Mouse (Mus musculus) spleen, postnatal 10 days (tissue): Measurements from ENCODE around the gene Ophn1.

ENCODE experiments used
- DNase-seq, 2 experiments: peaks; one replicate each; pipeline ENCODE4 v3.0.0; 2021 to 2022; ENCODE audit warnings: low spot score in 2 of 2

Ophn1 gene

DNA sequence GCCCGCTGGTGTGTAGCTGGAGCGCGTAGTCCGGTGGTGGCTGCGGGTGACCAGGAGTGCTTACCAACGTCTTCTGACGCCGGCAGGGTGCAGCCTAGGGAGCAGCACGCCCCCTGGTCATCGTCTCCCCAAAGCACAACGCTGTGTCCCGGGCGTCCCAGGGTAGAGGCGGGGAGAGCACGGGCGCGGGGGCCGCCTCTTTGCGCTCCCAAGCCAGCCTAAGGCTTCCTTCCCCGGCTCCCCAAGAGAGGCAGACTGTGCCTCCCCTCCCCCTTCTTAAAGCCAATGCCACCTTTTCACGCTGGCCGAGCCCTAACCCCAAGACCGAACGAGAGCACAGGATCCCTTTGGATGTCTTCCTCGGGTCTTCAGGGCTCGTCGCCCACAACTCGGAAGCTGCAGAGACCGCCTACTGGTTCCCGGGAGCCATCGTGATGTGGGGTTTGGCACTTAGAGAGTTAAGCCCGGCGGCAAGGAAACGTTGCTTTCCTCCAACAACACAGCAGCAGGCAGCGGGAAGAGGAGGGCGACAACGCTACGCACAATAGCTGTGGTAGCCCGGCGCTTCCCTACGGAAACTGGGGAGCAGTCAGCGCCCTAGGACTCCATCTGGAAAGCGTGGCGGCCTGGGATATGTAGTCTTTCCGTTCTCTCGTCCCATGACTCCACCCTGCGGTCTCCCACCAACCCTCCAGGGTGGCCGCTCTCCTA, at the start of gene Ophn1:
Gene Ophn1 (minus strand): TSS at position 620 of the 711 bp plus-strand sequence.
- peak in 1 of 2 experiments; percentile 16 for DNase-seq

DNA sequence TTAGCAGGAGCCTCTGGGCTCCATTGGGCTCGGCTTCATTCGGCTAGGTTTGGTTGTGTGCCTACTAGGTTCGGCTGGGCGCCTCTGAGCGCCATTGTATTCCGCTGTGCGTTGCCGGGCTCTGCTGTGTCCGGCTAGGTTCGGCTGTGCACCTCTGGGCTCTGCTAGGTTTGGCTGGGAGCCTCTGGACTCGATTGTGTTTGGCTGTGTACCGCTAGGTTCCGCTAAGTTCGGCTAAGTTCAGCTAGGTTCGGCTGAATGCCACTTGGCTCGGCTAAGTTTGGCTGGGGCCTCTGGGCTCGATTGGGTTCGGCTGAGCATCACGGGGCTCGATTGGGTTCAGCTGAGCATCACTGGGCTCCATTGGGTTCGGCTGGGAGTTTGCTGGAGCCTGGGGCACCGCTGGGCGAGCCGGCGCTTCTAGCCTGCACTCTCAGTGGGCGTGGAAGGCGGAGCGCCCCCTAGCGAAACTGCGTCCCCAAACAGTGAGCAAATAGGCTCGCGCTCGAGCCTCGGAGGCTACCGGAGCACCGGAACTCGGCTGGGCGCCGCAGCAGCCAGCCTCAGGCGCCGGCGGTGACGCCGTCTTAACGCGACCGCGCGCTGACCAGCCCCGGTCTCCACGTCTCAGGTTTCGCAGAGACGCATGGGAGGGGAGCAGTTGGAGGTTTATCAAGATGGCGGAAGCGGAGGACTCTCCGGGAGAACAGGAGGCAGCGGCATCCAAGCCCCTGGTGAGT, 46.9 kb upstream of the Ophn1 start:
- peak; percentile 89 to 95 for DNase-seq

DNA sequence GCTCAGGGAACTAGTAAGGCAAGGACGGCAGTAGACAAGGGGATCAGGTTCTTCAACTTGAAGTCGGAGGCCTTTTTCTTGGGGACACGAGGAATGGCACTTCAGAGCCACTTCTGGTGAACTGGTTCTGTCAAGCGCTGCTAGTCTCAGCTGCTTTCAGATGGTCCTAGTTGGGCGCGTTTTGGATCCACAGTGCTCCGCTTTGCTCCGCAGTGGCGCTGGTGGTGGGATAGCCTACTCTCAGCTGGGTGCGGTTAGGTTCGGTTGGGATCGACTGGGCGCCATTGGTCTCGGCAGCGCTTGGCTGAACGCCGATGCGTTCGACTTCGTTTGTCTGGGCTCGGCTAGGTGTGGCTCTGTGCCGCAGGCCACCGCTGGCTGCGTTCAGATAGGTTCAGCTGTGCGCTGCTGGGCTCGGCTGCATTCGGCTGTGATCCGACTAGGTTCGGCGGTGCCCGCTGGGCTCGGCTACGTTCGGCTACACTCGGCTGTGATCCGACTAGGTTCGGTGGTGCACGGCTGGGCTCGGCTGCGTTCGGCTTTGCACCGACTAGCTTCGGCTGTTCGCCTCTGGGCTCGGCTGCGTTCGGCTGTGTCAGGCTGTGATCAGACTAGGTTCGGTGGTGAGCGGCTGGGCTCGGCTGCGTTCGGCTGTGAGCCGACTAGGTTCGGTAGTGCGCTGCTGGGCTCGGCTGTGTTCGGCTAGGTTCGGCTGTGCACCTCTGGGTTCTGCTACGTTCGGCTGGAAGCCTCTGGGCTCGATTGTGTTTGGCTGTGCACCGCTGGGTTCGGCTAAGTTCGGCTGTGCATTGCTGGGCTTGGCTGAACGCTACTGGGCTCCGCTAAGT, 46.1 kb upstream of the Ophn1 start:
- DNase-seq: peak; percentile 80 to 92

DNA sequence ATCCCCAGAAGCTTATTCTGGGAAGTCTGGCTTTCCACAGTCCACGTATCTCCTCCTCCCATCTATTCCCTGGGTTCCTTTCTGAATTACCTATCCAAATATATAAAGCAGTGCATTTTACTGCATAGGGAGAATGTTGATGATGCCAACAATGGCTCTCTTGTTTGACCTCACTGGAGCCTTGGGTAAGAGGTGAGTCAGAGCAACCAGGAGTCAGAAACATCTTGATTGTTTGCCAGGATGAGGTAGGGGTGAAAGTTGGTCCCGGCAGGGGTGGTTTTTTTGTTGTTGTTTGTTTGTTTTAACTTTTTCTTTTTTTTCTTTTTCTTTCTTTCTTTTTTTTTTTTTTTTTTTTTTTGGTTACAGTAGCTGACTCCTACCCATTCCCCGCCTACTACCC, 45.3 kb upstream of the Ophn1 start, which contains the start of gene Yipf6:
Gene Yipf6 (plus strand): TSS at position 216 of the 400 bp plus-strand sequence.
- DNase-seq: no peak

DNA sequence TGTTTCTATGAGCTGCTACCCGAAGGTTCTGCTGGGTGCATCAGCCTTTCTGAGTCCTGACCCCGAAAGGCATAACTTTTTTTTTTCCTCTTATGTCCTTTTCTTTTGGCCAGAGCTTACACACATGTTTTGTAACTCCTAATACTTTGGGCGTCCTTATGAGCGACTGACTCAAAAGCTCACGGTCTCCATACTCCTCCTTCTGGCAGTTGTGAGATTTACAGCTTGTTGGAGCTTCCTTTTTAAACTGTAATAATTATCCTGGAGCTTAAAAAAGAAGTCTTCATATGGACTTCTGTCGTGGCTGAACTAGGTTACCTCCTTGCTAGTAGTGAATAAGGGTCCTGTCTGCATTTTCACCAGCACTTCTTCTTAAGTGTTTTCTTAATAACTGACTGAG, 28.6 kb upstream of the Ophn1 start:
- DNase-seq: no peak

DNA sequence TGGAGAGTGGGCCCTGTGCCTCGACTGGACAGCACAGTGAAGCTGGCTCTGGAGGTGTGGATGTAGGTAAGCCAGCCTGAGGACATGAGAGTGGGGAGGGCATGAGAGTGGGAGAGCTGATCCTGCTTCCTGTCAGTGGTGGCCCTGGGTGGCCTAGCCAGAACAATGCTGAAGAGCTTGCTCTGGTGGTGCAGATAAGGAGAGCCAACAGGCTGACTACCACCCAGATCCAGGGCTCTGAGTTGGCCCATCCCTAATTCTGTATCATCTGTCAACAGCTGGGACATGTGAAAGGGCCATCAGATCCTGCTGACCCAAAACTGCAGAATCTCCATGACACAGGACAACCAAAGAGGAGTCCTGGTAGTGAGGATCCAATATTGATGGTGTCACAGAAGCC, 18.1 kb upstream of the Ophn1 start:
- peak; percentile 11 to 32 for DNase-seq

DNA sequence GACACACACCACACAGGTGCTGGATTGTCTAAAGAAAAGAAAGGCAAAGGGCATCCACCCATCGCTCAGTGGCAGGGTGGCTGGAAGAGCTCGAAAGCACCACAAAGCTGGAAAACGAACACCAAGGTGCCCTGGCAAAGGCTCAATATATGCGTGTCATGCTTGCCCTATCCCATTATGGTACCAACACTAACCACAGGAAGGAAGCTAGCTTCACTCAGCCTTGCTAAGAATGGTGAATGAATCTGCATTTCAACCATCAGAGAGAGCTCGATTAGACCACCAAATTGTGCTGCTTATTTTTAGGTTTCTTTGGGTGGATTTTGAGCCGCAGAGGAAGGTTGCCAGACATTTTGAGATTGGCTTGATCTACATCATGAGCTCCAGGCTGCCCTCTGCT, 13.4 kb upstream of the Ophn1 start:
- no peak for DNase-seq

DNA sequence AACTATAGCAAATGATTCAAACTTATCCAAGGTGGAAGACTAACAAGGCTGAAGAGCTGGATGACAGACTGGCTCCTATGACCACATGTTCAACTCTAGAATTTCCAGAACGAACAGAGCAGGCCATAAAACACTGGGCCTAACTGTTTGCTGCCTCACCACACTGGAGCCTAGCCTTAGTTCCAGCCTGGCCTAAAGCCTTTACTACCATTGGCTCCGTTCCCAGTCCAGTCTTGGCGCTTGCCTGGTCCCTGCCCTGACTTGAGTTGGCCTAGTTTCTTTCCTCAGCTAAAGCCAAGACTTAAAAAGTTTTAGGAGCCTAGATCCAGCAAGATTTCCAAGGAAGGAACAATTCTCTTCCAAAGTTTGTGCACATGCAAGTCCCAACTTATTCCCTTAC, 7.5 kb upstream of the Ophn1 start:
- DNase-seq: no peak

DNA sequence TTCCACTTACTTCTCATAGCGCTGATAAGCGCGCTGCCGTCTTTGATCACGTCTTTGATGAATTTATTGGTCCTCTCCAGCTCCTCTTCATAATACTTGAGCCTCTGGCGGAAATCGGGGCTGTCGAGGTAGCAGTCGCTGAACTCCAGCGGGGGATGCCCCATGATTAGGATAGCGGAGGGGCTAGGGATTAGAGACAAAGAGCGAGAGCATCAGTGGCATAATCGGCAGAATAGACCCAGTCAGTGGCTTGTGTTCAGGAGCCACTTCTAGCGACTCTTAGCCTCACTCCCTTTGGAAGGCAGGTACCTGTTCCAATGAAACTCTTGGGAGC, 786 bp downstream of the Ophn1 start:
- DNase-seq: no peak

DNA sequence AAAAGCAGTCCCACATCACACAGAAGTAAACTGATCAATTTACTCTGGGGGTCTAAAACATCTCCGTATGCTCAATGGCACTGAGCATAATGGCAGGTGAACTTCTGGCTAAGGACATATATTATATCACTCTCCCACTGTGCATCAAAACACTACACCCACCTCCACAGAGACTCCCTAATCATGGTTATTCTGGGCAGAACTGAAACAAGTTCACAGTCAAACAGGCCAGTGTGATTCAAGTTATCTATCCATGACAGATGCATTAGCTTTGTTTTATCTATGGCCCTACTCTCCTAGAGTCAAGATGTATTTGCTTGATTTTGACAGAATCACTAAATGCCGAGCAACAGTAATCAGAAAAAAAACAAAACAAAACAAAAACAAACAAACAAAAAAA, 8.8 kb downstream of the Ophn1 start:
- no peak for DNase-seq

DNA sequence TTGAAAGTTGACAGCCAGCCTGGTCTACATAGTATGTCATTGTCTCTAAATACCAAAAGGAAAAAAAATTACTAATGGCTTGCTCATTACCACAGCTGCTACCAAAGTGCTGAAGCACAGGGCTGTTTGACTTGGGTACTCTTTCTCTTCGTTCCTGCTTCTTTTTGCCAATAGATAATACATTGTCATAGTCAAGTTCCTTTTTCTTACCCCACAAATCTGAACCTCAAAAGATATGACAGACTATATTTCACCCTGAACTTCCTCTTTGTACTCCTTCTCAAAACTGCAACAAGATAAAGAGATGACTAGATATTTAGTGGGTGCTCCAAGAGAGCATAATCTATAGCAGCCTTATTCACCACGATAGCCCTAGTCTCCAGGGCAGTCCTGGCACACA, 9.7 kb downstream of the Ophn1 start:
- DNase-seq: no peak

DNA sequence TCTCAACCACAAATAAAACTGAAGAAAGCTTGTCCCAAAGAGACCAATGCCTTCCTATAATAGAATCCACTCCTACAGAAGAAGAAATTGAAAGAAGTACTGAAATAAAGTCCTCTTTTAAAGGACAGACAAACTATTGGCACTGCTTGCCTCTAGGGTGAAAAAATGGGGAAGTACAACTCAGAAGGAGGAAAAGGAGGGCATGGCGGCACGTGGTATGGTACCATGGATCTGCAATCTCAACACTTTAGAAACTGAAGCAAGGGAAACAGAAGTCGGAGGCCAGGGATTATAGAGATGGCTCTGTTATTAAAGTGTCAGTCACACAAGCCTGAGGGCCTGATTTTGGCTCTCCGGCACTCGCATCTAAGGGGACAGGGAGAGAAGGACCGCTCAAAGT, 10.5 kb downstream of the Ophn1 start:
- DNase-seq: no peak

DNA sequence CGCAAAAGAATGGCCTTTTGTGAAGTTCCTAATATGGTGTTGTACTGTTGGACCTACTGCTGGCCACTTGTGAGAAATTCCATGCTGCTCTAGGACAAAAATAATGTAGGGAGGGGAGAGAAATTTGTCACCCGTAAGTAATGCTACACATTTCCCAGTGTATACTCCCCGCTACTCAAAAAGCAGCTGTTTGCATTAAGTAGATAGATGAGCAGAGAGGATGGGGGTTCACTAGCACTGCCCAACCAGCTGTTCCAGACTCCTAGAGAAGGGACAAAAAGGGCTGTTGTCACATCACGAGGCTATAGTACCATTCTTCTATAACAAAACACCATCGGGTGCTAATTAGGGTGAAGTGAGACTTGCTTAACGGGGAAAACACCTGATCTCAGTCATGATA, 15.7 kb downstream of the Ophn1 start:
- DNase-seq: no peak

DNA sequence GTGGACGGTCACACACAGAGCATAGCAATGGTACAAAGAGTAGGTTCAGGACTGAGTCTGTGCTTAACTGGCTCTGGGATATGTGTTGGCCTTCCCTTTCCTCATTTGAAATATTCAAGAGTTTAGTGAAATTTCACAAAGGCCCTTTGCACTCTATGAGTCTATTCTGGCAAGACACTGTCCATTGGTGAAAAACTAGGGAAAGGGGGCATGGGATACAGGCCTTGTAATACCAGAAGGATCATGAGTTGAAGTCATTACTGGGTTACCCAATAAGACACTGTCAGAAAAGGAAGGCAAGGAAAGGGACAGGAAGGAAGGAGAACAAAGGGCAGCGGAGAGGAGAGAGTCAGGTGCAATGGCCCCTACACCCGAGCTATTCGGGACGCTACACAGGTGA, 16.7 kb downstream of the Ophn1 start:
- no peak for DNase-seq

DNA sequence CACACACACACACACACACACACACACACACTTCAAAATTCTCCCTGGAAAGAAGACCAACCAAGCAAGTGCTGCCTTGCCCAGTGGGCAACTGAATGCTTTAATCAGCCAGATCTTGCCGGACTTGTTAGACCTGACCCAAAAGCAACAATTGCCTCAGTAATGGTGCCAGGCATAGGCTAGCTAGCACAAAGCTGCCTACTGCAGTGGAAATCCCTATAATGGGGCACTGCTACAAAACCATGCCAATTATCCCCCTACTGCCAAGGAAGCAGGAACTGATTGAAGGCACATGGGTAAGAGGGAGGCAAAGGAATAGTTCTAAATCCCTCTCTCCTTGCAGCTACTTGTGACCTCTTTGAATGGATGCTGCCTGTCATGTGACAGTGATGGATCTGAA, 18.8 kb downstream of the Ophn1 start:
- no peak for DNase-seq

DNA sequence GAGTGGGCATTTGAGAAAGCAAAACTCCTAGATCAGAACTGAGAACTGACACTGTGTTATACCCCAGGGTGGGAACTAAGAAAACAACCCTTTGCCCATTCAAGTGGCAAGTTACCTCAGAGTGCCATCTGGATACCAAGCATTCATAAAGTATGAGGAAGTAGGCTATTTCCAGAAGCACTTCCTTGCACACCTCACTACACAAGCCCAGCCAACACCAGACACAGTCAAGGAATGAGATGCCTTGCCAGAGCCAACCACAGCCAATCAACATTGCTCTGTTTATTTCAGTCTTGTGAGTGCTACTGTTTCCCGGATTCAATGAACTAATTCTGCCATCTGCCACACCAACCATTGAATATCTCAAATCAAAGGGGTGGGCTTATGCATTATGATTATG, 20.3 kb downstream of the Ophn1 start:
- DNase-seq: no peak

DNA sequence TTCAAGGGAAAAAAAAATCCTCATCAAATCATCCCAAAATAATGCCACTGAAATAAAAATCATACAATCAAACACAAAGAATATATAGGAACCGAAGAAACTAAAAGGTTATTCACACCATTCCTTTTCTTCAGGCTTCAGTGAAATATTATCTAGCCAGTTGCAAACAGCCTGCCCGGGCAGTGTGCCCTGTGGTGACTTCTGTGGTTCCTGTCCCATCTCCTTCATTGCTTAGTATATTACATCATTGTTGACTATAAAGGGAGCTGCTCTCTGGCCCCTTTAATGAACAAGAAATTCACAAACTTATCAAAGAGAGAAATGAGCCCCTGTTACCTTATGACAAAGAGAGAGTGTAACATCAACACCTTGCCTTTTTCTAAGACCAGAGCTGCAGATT, 21.1 kb downstream of the Ophn1 start:
- no peak for DNase-seq

DNA sequence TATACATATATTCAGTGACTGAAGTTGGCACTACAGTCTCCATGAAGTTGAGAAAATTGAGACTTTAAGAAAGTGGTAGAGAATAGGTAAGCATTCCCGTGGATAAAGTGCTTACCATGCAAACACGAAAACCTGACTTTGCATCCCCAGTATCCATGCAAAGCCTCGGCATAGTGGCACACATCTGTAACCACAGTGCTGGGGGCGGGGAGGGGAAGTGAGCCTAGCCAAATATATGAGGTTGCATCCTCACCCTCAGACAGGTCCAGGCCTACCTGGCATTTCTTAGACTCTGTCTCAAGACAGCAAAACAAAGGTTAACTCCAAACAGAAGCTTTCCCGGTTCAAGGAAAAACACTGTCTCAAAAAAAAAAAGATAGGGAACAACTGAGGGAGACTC, 21.7 kb downstream of the Ophn1 start:
- DNase-seq: no peak

DNA sequence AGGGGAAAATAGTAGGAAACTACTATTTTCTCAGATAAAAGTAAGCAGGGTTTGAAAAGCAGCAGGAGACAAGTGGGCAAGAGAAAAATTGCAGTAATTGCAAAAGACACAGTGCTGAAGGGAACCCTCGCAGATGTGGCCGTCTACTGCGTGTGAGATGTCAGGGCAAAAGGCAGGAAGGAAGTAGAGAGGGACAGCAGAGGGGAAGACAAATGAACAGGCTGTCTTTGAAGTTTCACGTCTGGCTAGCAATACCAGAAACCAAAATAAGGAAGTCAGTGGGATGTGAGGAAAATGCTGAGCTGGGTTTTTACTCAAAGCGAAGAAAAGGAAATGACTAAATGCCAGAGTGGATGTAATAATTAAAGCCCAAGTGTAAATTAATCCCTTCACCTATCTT, 30.7 kb downstream of the Ophn1 start:
- DNase-seq: no peak

DNA sequence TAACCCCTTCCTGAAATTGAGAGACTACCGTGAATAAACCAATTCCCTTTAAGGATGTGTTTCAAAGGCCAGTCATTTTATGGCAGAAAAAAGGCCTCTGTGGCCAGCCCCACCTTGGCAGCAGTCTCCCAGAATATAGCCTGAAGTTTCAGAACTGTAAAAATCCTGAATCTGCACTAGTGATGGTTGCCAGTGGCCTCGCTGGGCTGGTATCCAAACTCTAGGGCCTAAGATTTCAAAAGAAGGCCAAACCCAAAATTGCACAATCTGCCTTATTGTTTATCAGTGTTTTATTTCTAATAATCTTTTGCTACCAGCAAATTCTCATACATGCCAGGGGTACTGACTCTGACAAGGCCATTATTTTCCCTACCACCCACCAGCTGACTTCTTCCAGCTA, 34.8 kb downstream of the Ophn1 start:
- DNase-seq: no peak

DNA sequence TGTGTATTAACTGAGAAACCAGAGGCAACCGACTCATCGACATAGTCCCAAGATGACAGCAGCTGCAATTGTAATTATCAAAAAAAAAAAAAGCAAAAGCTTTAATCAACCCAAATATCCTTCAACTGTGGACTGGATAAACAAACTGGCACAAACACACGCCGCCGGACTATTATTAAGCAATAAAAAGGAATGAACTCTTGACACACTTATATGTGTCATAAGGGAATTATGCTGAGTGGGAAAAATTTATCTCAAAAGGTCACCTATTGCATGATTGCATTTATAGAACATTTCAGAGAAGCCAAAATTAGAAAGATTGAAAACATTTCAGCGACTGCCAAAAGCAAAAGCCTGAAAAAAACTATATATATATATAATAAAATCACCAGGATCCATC, 40.0 kb downstream of the Ophn1 start:
- no peak for DNase-seq

DNA sequence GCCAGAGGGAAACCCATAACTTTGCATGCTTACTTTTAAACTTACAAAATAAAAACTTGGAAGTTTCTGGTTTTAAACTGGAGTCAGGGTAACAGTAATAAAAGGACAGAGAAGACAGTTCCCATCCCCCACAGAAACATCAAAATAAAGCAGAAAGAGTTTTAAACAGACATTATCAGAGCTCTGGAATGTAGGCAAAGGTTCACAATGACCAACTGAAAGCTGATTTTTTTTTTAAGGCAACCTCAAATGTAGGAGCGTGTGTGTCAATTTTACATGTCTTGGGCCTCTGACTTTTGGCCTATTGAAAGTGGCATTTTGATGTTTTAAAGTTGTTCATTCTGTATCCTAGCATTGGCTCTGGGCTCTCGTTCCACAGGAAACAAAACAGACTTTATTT, 49.2 kb downstream of the Ophn1 start:
- no peak for DNase-seq

DNA sequence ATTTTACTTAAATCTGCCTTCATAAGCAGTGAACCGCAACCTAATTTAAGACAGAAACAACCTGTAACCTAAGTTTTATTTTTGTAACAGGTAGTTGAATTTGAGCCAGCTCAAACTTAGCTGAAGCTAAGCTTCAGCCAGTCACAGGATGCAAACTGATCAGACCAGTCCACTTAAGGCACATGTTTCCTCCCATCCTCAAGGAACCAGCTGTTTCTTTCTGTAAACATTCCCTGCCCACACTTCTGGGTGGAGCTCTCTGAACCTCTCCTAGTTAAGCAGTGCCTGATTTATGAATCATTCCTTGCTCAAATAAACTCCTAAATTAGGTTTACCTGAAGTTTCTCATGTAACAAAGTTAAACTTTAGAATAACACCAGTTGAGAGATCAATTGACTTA, 54.8 kb downstream of the Ophn1 start:
- DNase-seq: no peak
